Mouse (Mus musculus) lung, adult 10 weeks (tissue): ENCODE measurements around the gene Immp1l. TPM values are rescaled to one million over a fixed set of nuclear protein-coding genes. Genes with fewer than 3 reads are reported as not detected.

ENCODE experiments used
- polyA plus RNA-seq: library from polyadenylated mRNA; stranded (reverse); fragments of 350-450 nt; fragmentation: Illumina TruSeq; extraction: RNeasy Lipid Tissue Mini Kit (QIAGEN cat#74804); gene quantifications from one replicate; pipeline ENCODE4 v1.2.3, GENCODE M21; 2014; ENCODE audit warnings: low read depth, low replicate concordance; ENCODE audit not compliant: insufficient read depth

Immp1l gene
- polyA plus RNA-seq = 67.9 TPM

GRCm38 (mm10) chr2:105903896-105904756 lies at the start of gene Immp1l, which contains the start of gene Elp4:
TSS of gene Immp1l (plus strand) at chr2:105904638.
TSS of gene Elp4 (minus strand) at chr2:105904564.

GRCm38 (mm10) chr2:106002835-106003739 lies 98.6 kb downstream of the Immp1l start, which contains the start of gene Dnajc24:
TSS of gene Dnajc24 (minus strand) at chr2:106003549.

Other genes starting within 250 kb of the Immp1l start
- not detected for gene Pax6, start 235.7 kb upstream of the Immp1l start, polyA plus RNA-seq
- 7.1 TPM for gene Elp4, start 74 bp upstream of the Immp1l start, polyA plus RNA-seq
- gene Dnajc24, start 98.9 kb downstream of the Immp1l start, polyA plus RNA-seq = 14.2 TPM